Mouse (Mus musculus) stomach, embryonic 16.5 days (tissue): ENCODE data around the gene Scin. TPM values are rescaled to one million over a fixed set of nuclear protein-coding genes. Genes with fewer than 3 reads are reported as not detected.

Experiments
- ATAC-seq: fragments of 200-750 bp; cut with Nextera tagmentation; 2 replicates; pipeline ENCODE4 v1.8.0; 2017; ENCODE audit warnings: moderate number of reproducible peaks, moderate TSS enrichment; ENCODE audit not compliant: insufficient read depth, low FRiP score
- H3K27ac ChIP-seq: fragments of 300-500 bp; sonication (generic); 2 replicates; pipeline ENCODE4 v1.5.1; 2014; ENCODE audit warnings: low read length
- H3K27me3 ChIP-seq: fragments of 300-500 bp; sonication (generic); 2 replicates; pipeline ENCODE4 v1.6.1; 2014; ENCODE audit warnings: low read length, control low read depth, mixed read lengths; ENCODE audit not compliant: control insufficient read depth, insufficient read depth
- H3K36me3 ChIP-seq: fragments of 300-500 bp; sonication (generic); 2 replicates; pipeline ENCODE4 v1.6.1; 2014; ENCODE audit warnings: low read length; ENCODE audit not compliant: control insufficient read depth, insufficient read depth
- H3K4me1 ChIP-seq: fragments of 300-500 bp; sonication (generic); 2 replicates; pipeline ENCODE4 v1.6.1; 2014; ENCODE audit warnings: low read length, control low read depth, mixed read lengths; ENCODE audit not compliant: control insufficient read depth, insufficient read depth
- H3K4me2 ChIP-seq: fragments of 300-500 bp; sonication (generic); 2 replicates; pipeline ENCODE4 v1.6.1; 2014; ENCODE audit warnings: low read depth, low read length, mixed read lengths
- H3K4me3 ChIP-seq: fragments of 300-500 bp; sonication (generic); replicated peaks from 2 replicates; pipeline ENCODE4 v1.5.1; 2014; ENCODE audit warnings: mild to moderate bottlenecking, low read length
- H3K9ac ChIP-seq: fragments of 300-500 bp; sonication (generic); 2 replicates; pipeline ENCODE4 v1.6.1; 2014; ENCODE audit warnings: low read length
- H3K9me3 ChIP-seq: fragments of 300-500 bp; sonication (generic); replicated peaks from 2 replicates; pipeline ENCODE4 v1.6.1; 2016; ENCODE audit warnings: low read length, control low read depth; ENCODE audit not compliant: control insufficient read depth
- WGBS: fragments of 180-500 bp; shearing (Covaris S2); extraction: QIAGEN DNeasy Blood & Tissue Kit; methylation state at CpG from one replicate; pipeline ENCODE4 v1.1.7; 2014; 5-methylcytosine and 5-hydroxymethylcytosine counted together
- polyA plus RNA-seq: library from polyadenylated mRNA; unstranded; fragments of >200 nt; fragmentation: Nextera tagmentation; extraction: Ambion mirVana; gene quantifications from 2 replicates; pipeline ENCODE4 v1.2.1, GENCODE M21; 2015

Scin gene
- polyA plus RNA-seq, 1 experiment from 2014 or later = 9.6 TPM

DNA sequence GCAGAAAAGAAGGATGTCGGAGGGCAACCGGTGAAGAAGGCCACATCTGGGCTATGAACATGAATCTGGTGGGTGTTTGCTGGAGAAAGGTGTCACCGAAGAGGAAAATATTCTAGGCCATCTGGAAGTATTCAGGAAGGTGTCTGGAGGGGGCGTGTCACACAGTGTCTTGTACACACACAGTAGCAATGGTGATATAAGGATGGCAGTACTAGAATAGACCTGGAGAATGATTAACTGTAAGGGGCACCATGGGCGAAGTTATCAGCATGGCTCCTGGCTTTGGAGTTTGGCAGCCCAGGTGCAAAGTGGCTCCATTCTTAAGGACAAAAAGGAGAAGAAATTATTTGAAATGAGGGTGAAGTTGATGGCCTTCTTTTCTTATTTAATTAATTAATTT is 17.8 kb downstream of the Scin start:
- no peak for ATAC-seq
- WGBS = 76% methylated on average over 5 of the region's 5 CpGs
- H3K9me3 ChIP-seq = no peaks in the 10 kb centered on the region
- no peak overlapping the region for H3K27ac ChIP-seq
- H3K4me2 ChIP-seq = no peak overlapping the region
- H3K4me3 ChIP-seq = no peak overlapping the region
- H3K9ac ChIP-seq = no peak overlapping the region
- H3K27me3 ChIP-seq = no peaks in the 10 kb centered on the region
- no peaks in the 10 kb centered on the region for H3K36me3 ChIP-seq
- H3K4me1 ChIP-seq = no peaks in the 10 kb centered on the region

DNA sequence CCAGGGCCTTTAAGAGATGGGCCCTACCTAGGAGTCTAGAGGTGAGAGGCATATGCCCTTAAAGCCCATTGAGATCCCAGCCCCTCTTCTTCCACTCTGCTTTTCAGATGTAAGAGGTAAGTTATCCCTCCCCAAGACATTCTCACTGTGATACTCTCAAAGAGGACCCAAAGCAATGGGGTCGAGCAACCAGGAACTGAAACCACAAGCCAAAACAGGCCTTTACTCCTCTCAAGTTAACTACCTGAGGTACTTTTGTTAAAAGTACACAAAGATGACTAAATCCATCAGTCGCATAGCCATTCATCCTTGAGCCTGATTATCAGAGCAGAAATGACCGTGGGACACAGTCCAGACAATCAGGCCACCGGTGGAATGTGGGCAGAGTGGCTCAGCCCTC is 19.1 kb downstream of the Scin start:
- Histone ChIP-seq H3K4me3 (no peak overlapping the region), H3K4me1 (no peaks in the 10 kb centered on the region), H3K36me3 (no peaks in the 10 kb centered on the region), H3K9me3 (no peaks in the 10 kb centered on the region), H3K27me3 (no peaks in the 10 kb centered on the region), H3K9ac (no peak overlapping the region), H3K4me2 (no peak overlapping the region), H3K27ac (no peak overlapping the region)
- 86% methylated on average over 4 of the region's 4 CpGs for WGBS
- ATAC-seq = no peak

DNA sequence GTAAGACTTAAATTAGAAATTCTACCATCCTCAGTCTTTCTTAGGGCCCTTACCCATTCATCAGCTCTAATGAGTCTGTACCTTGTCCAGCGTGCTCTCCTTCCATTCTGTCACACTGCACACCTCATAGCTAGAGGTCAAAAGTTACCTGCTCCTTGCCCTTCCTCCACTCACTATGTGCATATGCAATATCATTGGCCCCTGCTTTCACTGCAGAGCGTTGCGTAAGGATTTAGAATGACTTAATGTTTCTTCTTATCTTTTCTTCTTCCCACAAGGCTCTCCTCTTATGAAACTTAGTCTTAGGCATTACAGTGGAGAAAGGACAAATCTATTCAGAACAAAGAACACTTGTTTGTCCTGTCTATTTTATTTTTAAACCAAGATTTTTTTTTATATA is 20.0 kb downstream of the Scin start:
- 71% methylated on average over 3 of the region's 3 CpGs for WGBS
- no peaks in the 10 kb centered on the region for H3K4me1 ChIP-seq
- no peak for ATAC-seq

DNA sequence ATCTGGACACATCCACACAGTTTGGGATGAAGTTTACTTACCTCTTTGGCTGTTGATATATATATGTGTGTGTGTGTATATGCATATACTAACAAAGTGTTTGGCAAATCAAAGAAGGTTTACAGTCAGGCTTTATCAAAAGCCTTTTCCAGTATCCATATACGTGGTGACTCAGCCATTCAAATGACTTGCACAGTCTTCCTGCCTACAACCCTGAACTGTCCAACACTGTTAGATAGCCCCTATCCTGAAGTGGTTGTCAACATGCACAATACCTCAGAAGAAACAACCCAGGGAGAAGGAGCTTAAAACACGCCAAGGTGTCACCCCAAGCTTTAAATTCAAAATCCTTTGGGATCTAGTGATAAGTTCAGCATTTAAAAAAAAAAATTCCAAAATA is 20.4 kb downstream of the Scin start:
- Histone ChIP-seq H3K9ac (no peak overlapping the region), H3K4me3 (no peak overlapping the region), H3K36me3 (no peaks in the 10 kb centered on the region), H3K9me3 (no peaks in the 10 kb centered on the region), H3K27ac (no peak overlapping the region), H3K4me1 (no peaks in the 10 kb centered on the region), H3K27me3 (no peaks in the 10 kb centered on the region), H3K4me2 (no peak overlapping the region)
- ATAC-seq = no peak
- 60% methylated on average over 2 of the region's 2 CpGs for WGBS

More for the DNA sequence above, 20.0 kb downstream of the Scin start:
- Histone ChIP-seq H3K27me3 (no peaks in the 10 kb centered on the region), H3K36me3 (no peaks in the 10 kb centered on the region), H3K9ac (no peak overlapping the region), H3K4me3 (no peak overlapping the region), H3K9me3 (no peaks in the 10 kb centered on the region), H3K4me2 (no peak overlapping the region), H3K27ac (no peak overlapping the region)

DNA sequence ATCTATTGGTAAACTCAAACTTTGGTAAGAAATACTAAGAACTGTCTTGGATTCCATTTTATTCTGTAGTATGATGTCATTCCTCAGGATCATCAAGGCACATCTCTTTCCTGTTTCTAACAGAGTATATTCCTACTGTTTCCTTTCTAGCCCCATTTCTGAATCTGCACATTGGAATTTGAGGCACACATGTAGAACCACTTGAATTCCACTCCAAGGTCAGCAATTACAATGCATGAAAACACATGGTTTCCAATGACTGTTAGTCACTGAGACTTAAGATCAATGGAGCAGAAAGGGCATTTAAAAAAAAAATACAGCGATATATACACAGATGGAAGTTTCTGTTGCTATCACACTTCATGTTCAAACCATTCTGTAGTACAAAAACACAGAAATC is 24.8 kb downstream of the Scin start:
- H3K4me2 ChIP-seq = no peak overlapping the region
- ATAC-seq = no peak
- 80% methylated on average over 1 of the region's 1 CpGs for WGBS
- no peaks in the 10 kb centered on the region for H3K9me3 ChIP-seq
- no peak overlapping the region for H3K4me3 ChIP-seq
- no peaks in the 10 kb centered on the region for H3K36me3 ChIP-seq
- H3K9ac ChIP-seq = no peak overlapping the region
- no peak overlapping the region for H3K27ac ChIP-seq
- H3K4me1 ChIP-seq = no peaks in the 10 kb centered on the region
- no peaks in the 10 kb centered on the region for H3K27me3 ChIP-seq

DNA sequence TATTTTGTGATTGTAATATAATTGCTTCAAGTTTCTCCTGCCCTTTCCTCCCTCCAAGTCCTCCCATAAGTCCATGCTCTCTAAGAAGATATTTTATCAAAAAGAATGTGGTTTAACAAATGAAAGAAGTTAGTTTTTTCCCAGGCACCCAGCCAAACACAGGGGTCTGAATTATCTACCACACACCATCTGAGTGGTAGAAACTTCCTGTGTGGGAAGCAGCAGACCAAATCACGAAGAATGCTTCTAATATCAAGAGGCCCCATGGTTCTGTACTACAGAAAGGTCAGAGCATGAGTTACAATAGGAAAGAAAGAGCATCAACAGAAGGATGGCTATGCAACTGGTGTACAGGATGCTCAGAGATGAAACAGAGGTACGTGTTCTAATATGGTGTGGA is 25.9 kb downstream of the Scin start:
- no peaks in the 10 kb centered on the region for H3K27me3 ChIP-seq
- H3K4me3 ChIP-seq = no peak overlapping the region
- no peaks in the 10 kb centered on the region for H3K9me3 ChIP-seq
- H3K36me3 ChIP-seq = no peaks in the 10 kb centered on the region
- no peak overlapping the region for H3K4me2 ChIP-seq
- no peak overlapping the region for H3K27ac ChIP-seq
- WGBS = 59% methylated on average over 2 of the region's 2 CpGs
- no peak for ATAC-seq
- H3K9ac ChIP-seq = no peak overlapping the region
- no peaks in the 10 kb centered on the region for H3K4me1 ChIP-seq

DNA sequence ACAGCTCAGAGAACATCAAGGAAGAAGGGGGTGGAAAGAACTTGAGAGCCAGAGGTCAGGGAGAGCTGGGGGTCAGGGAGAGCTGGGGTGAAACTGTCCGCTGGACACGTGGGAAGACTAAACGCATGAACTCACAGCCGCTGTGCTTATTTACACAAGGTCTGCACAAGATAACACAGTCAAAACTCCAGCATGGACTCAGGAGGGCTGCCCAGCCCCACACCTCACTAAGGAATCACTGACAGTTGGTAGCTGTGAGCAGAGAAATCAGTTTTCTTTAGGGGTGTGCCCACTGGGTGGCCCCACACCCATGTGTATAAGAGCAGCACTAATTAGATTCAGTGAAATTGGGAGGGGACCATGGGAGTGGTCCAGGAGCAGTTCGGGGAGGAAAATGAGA is 27.2 kb downstream of the Scin start:
- 28% methylated on average over 5 of the region's 5 CpGs for WGBS
- Histone ChIP-seq H3K27ac (no peak overlapping the region), H3K4me3 (no peak overlapping the region), H3K9me3 (no peaks in the 10 kb centered on the region), H3K36me3 (no peaks in the 10 kb centered on the region), H3K4me1 (no peaks in the 10 kb centered on the region), H3K4me2 (no peak overlapping the region), H3K9ac (no peak overlapping the region), H3K27me3 (no peaks in the 10 kb centered on the region)
- ATAC-seq = peak; percentile 66; the same call in 1 of the 2 replicates

DNA sequence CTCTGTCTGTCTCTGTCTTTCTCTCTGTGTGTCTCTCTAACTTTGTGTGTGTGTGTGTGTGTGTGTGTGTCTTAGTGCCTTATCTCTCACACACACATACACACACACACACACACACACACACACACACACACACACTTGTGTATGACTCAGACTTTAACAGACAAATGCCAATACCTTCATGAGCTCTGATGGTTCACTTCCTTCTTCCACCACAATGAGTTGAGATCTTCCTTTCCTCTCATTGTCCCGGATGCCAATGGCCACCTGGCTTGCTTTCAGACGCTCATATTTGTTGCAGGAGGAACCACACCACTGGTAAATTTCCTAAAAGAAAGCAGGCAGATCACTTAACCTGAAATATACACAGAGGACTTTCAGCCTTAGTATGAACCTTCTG is 29.3 kb downstream of the Scin start:
- no peaks in the 10 kb centered on the region for H3K9me3 ChIP-seq
- ATAC-seq = no peak
- 69% methylated on average over 2 of the region's 2 CpGs for WGBS
- H3K27ac ChIP-seq = no peak overlapping the region
- H3K36me3 ChIP-seq = no peaks in the 10 kb centered on the region
- H3K4me2 ChIP-seq = no peak overlapping the region
- H3K4me3 ChIP-seq = no peak overlapping the region
- no peaks in the 10 kb centered on the region for H3K27me3 ChIP-seq
- no peaks in the 10 kb centered on the region for H3K4me1 ChIP-seq
- H3K9ac ChIP-seq = no peak overlapping the region

DNA sequence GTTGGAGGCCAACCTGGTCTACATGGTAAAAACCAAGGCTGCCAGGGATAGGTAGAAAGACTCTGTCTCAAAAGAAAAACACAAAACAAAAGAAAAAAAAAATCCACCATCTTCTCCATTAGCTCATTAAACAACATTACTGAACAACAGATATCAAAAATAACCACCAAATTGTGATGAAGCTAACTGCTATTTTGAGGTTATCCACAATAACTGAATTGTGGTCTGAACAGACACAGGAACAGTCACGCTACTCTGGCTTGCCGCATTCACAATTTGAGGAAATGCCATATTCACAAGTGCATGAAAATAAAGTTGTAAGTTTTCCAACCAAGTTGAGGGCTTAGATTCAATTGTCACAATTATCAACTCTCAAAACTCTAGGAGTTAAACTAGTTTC is 31.7 kb downstream of the Scin start:
- WGBS = 93% methylated on average over 2 of the region's 2 CpGs
- no peak for ATAC-seq
- no peak overlapping the region for H3K9ac ChIP-seq

DNA sequence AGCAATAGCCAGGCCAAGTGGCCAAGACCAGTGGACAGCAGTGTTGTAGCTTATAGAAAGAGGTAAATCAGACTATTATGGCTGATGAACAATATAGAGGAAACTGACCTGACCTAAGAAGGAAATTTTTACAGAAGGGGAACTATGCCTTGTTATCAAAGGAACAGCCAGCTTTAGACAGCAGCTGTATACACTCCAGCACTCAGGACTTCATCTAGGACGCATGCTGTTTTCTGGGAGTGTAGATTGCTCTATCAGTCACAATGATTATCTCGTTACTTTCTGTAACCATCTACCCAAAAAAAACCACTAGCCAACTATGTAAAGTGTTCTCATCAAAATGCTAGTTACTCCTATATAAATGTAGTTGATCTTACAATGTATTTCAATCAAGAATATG is 34.6 kb downstream of the Scin start:
- no peak overlapping the region for H3K4me2 ChIP-seq
- no peaks in the 10 kb centered on the region for H3K4me1 ChIP-seq
- no peak overlapping the region for H3K27ac ChIP-seq
- no peaks in the 10 kb centered on the region for H3K27me3 ChIP-seq
- ATAC-seq = no peak
- H3K9me3 ChIP-seq = no peaks in the 10 kb centered on the region
- no peaks in the 10 kb centered on the region for H3K36me3 ChIP-seq
- WGBS = 71% methylated on average over 2 of the region's 2 CpGs
- no peak overlapping the region for H3K9ac ChIP-seq
- H3K4me3 ChIP-seq = no peak overlapping the region

More for the DNA sequence above, 31.7 kb downstream of the Scin start:
- no peak overlapping the region for H3K27ac ChIP-seq
- no peaks in the 10 kb centered on the region for H3K27me3 ChIP-seq
- no peak overlapping the region for H3K4me2 ChIP-seq
- H3K36me3 ChIP-seq = no peaks in the 10 kb centered on the region
- no peaks in the 10 kb centered on the region for H3K4me1 ChIP-seq
- no peak overlapping the region for H3K4me3 ChIP-seq
- H3K9me3 ChIP-seq = no peaks in the 10 kb centered on the region
